Mouse (Mus musculus) CH12.LX (cell line): ENCODE measurements around the gene Lin7b.

Experiments used
- CTCF ChIP-seq, 2 experiments: IDR thresholded peaks in 1 of 2; conservative IDR thresholded peaks in 1 of 2; 2 replicates each; pipeline ENCODE4 v1.5.1; 2011 to 2012; ENCODE audit warnings: low read depth in 2 of 2, low read length in 2 of 2, improper control_type of control experiment in 1 of 2, inconsistent platforms in 1 of 2, mild to moderate bottlenecking in 1 of 2, moderate library complexity in 1 of 2
- POLR2A ChIP-seq: IDR thresholded peaks from 2 replicates; pipeline ENCODE4 v1.6.1; 2011; ENCODE audit warnings: low read depth, mild to moderate bottlenecking, improper control_type of control experiment, low read length
- ZC3H11A ChIP-seq: IDR thresholded peaks from 2 replicates; pipeline ENCODE4 v1.6.1; 2012; ENCODE audit warnings: low read depth, mild to moderate bottlenecking, inconsistent platforms, low read length, improper control_type of control experiment

DNA sequence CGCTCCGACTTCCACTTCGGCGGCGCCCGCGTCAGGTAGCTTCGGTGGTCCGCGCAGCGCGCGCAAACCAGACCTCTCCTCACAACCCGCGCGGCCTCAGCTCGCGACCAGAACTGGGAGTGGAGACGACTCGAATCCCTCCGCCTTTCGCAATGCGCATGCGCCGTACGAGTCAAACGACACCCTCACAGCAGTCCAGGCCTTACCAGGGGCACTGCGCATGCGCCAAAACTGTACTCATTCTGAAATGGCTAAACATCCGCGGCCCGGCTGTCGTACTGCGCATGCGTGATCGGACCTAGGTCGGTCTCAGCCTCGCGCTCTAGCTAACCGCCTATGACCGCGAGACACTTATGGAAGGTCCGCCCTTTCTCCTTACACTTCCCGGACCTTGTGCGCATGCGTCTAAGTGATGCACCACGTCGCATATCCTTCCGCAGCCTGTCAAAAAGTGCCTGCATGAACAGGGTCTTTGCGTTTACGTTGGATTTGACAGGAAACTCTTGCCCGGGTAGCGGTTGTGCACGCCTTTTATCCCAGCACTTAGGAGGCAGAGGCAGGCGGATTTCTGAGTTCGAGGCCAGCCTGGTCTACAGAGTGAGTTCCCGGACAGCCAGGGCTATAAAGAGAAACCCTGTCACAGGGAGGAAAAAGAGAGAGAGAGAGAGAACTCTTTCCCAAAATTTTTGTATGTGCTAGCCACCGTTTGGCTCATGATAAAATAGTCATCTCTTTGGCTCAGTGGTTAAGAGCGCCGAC is 25.4 kb upstream of the Lin7b start, which contains the start of gene Snrnp70:
- no peak for TF ChIP-seq CTCF (conservative IDR thresholded peaks at IDR 0.05 in 1 of 2, IDR thresholded peaks at IDR 0.05 in 1 of 2; ENCODE audit: low read depth in 2 of 2, low read length in 2 of 2)
- peak; percentile 93 for TF ChIP-seq POLR2A
- no peak for TF ChIP-seq ZC3H11A
